Mouse (Mus musculus) embryonic facial prominence, embryonic 14.5 days (tissue): Measurements from ENCODE around the gene Ch25h. TPM values are rescaled to one million over a fixed set of nuclear protein-coding genes. Genes with fewer than 3 reads are reported as not detected.

ENCODE experiments used
- ATAC-seq: fragments of 200-750 bp; cut with Nextera tagmentation; 2 replicates; pipeline ENCODE4 v1.8.0; 2017; ENCODE audit warnings: low read depth, moderate number of reproducible peaks, moderate TSS enrichment
- DNase-seq: peaks from one replicate; pipeline ENCODE4 v3.0.0-alpha.2; 2015; ENCODE audit warnings: low spot score
- H3K27ac ChIP-seq: fragments of 300-500 bp; sonication (generic); replicated peaks from 2 replicates; pipeline ENCODE4 v1.5.1; 2014; ENCODE audit warnings: low read depth, mild to moderate bottlenecking, low read length, moderate library complexity
- H3K27me3 ChIP-seq: fragments of 300-500 bp; sonication (generic); replicated peaks from 2 replicates; pipeline ENCODE4 v1.6.1; 2014; ENCODE audit warnings: low read length; ENCODE audit not compliant: control insufficient read depth, insufficient read depth
- H3K36me3 ChIP-seq: fragments of 300-500 bp; sonication (generic); 2 replicates; pipeline ENCODE4 v1.6.1; 2014; ENCODE audit warnings: low read length, mixed read lengths; ENCODE audit not compliant: control insufficient read depth, insufficient read depth
- H3K4me1 ChIP-seq: fragments of 300-500 bp; sonication (generic); 2 replicates; pipeline ENCODE4 v1.6.1; 2014; ENCODE audit warnings: antibody characterized with exemption, low read length; ENCODE audit not compliant: control insufficient read depth, insufficient read depth
- H3K4me2 ChIP-seq: fragments of 300-500 bp; sonication (generic); 2 replicates; pipeline ENCODE4 v1.6.1; 2014; ENCODE audit warnings: low read depth, mild to moderate bottlenecking, low read length, moderate library complexity, mixed read lengths
- H3K4me3 ChIP-seq: fragments of 300-500 bp; sonication (generic); 2 replicates; pipeline ENCODE4 v1.5.1; 2014; ENCODE audit warnings: low read depth, mild to moderate bottlenecking, low read length
- H3K9ac ChIP-seq: fragments of 300-500 bp; sonication (generic); 2 replicates; pipeline ENCODE4 v1.6.1; 2014; ENCODE audit warnings: low read depth, mild to moderate bottlenecking, low read length, moderate library complexity, mixed read lengths
- H3K9me3 ChIP-seq: fragments of 300-500 bp; sonication (generic); 2 replicates; pipeline ENCODE4 v1.6.1; 2016; ENCODE audit warnings: low read length; ENCODE audit not compliant: control insufficient read depth
- WGBS: fragments of 180-500 bp; shearing (Covaris S2); extraction: QIAGEN DNeasy Blood & Tissue Kit; methylation state at CpG from one replicate; pipeline ENCODE4 v1.1.7; 2014; 5-methylcytosine and 5-hydroxymethylcytosine counted together
- polyA plus RNA-seq: library from polyadenylated mRNA; unstranded; fragments of >200 nt; fragmentation: Nextera tagmentation; extraction: Ambion mirVana; gene quantifications from 2 replicates; pipeline ENCODE4 v1.2.1, GENCODE M21; 2014

Gene Ch25h
- polyA plus RNA-seq, 1 experiment from 2014 or later: 7.3 TPM

GRCm38 (mm10) chr19:34496353-34496752 lies 21.4 kb upstream of the Ch25h start:
- H3K4me3 ChIP-seq: no peak overlapping the region
- H3K27ac ChIP-seq: no peak overlapping the region
- 73% methylated on average over 1 of the region's 1 CpGs for WGBS
- 0 out of 2 replicates have a peak, but pooled peaks cover 26% of the 10 kb centered on the region for H3K36me3 ChIP-seq
- H3K9me3 ChIP-seq: no peaks in the 10 kb centered on the region
- ATAC-seq: no peak
- no peak overlapping the region for H3K9ac ChIP-seq
- no peaks in the 10 kb centered on the region for H3K4me1 ChIP-seq
- H3K27me3 ChIP-seq: no peaks in the 10 kb centered on the region
- H3K4me2 ChIP-seq: no peak overlapping the region
- no peak for DNase-seq

- no peak overlapping the region for H3K4me3 ChIP-seq
- no peak overlapping the region for H3K27ac ChIP-seq
- 0 out of 2 replicates have a peak, but pooled peaks cover 21% of the 10 kb centered on the region for H3K36me3 ChIP-seq
- ATAC-seq (no peak), DNase-seq (no peak)
- H3K9ac ChIP-seq: no peak overlapping the region
- no peaks in the 10 kb centered on the region for H3K9me3 ChIP-seq
- no peak overlapping the region for H3K4me2 ChIP-seq
- H3K27me3 ChIP-seq: no peaks in the 10 kb centered on the region
- WGBS: 67% methylated on average over 4 of the region's 4 CpGs
- H3K4me1 ChIP-seq: no peaks in the 10 kb centered on the region
Observed at GRCm38 (mm10) chr19:34493859-34494258, 18.9 kb upstream of the Ch25h start.

- no peak overlapping the region for H3K27ac ChIP-seq
- ATAC-seq (no peak), DNase-seq (peak; percentile 84)
- no peaks in the 10 kb centered on the region for H3K9me3 ChIP-seq
- no peaks in the 10 kb centered on the region for H3K36me3 ChIP-seq
- H3K4me2 ChIP-seq: no peak overlapping the region
- H3K4me1 ChIP-seq: no peaks in the 10 kb centered on the region
- WGBS: 11% methylated on average over 4 of the region's 4 CpGs
- H3K4me3 ChIP-seq: no peak overlapping the region
- no peak overlapping the region for H3K9ac ChIP-seq
- H3K27me3 ChIP-seq: no peaks in the 10 kb centered on the region
Observed at GRCm38 (mm10) chr19:34483547-34483946, 8.6 kb upstream of the Ch25h start.

GRCm38 (mm10) chr19:34474228-34474990 lies 555 bp downstream of the Ch25h start:
- peak overlapping the region; percentile 59 for H3K9ac ChIP-seq
- peaks cover 15% of the 10 kb centered on the region; the same call in 1 of the 2 replicates for H3K4me1 ChIP-seq
- peaks cover 40% of the 10 kb centered on the region for H3K27me3 ChIP-seq
- H3K27ac ChIP-seq: no peak overlapping the region
- WGBS: 4% methylated on average over 49 of the region's 49 CpGs
- DNase-seq (peak; percentile 41), ATAC-seq (peak; percentile 67)
- no peaks in the 10 kb centered on the region for H3K36me3 ChIP-seq
- peak overlapping the region; percentile 56 for H3K4me3 ChIP-seq
- H3K4me2 ChIP-seq: peak overlapping the region; percentile 95
- H3K9me3 ChIP-seq: no peaks in the 10 kb centered on the region

GRCm38 (mm10) chr19:34471703-34472102 lies 3.3 kb downstream of the Ch25h start:
- ATAC-seq: no peak
- Histone ChIP-seq H3K27ac (no peak overlapping the region), H3K27me3 (peaks cover 37% of the 10 kb centered on the region), H3K9me3 (no peaks in the 10 kb centered on the region), H3K4me3 (no peak overlapping the region), H3K9ac (no peak overlapping the region), H3K36me3 (no peaks in the 10 kb centered on the region), H3K4me1 (peaks cover 15% of the 10 kb centered on the region; the same call in 1 of the 2 replicates), H3K4me2 (no peak overlapping the region)
- no peak for DNase-seq
- WGBS: 78% methylated on average over 2 of the region's 2 CpGs

- no peak overlapping the region for H3K9ac ChIP-seq
- H3K4me3 ChIP-seq: no peak overlapping the region
- no peaks in the 10 kb centered on the region for H3K36me3 ChIP-seq
- DNase-seq: no peak
- H3K27me3 ChIP-seq: peaks cover 14% of the 10 kb centered on the region
- no peak overlapping the region for H3K27ac ChIP-seq
- no peak for ATAC-seq
- H3K9me3 ChIP-seq: no peaks in the 10 kb centered on the region
- no peak overlapping the region for H3K4me2 ChIP-seq
- H3K4me1 ChIP-seq: 0 out of 2 replicates have a peak, but pooled peaks cover under 1% of the 10 kb centered on the region
- 52% methylated on average over 3 of the region's 3 CpGs for WGBS
Observed at GRCm38 (mm10) chr19:34468794-34469193, 6.2 kb downstream of the Ch25h start.

GRCm38 (mm10) chr19:34468216-34468615 lies 6.7 kb downstream of the Ch25h start:
- H3K4me2 ChIP-seq: no peak overlapping the region
- H3K4me3 ChIP-seq: no peak overlapping the region
- no peak overlapping the region for H3K27ac ChIP-seq
- H3K27me3 ChIP-seq: peaks cover 9% of the 10 kb centered on the region
- H3K4me1 ChIP-seq: no peaks in the 10 kb centered on the region
- WGBS: 42% methylated on average over 6 of the region's 6 CpGs
- H3K9ac ChIP-seq: no peak overlapping the region
- DNase-seq (no peak), ATAC-seq (no peak)
- H3K36me3 ChIP-seq: no peaks in the 10 kb centered on the region
- no peaks in the 10 kb centered on the region for H3K9me3 ChIP-seq

- no peak overlapping the region for H3K9ac ChIP-seq
- DNase-seq (no peak), ATAC-seq (no peak)
Observed at GRCm38 (mm10) chr19:34464453-34464852, 10.5 kb downstream of the Ch25h start.

More at GRCm38 (mm10) chr19:34464453-34464852, 10.5 kb downstream of the Ch25h start:
- WGBS: 64% methylated on average over 3 of the region's 3 CpGs
- Histone ChIP-seq H3K9me3 (no peaks in the 10 kb centered on the region), H3K4me1 (peaks cover 5% of the 10 kb centered on the region; the same call in 1 of the 2 replicates), H3K36me3 (no peaks in the 10 kb centered on the region), H3K27me3 (no peaks in the 10 kb centered on the region), H3K27ac (no peak overlapping the region), H3K4me3 (no peak overlapping the region), H3K4me2 (no peak overlapping the region)
